Mouse (Mus musculus) lung, embryonic 16.5 days (tissue): ENCODE measurements around the gene Dusp8. TPM values are rescaled to one million over a fixed set of nuclear protein-coding genes. Genes with fewer than 3 reads are reported as not detected.
A peak's percentile ranks its signal among the peaks of the same experiment; 100 is the strongest.

Experiments
- ATAC-seq: fragments of 200-750 bp; cut with Nextera tagmentation; 2 replicates; pipeline ENCODE4 v1.8.0; 2017; ENCODE audit warnings: low read depth, mild to moderate bottlenecking, moderate library complexity
- H3K27ac ChIP-seq: fragments of 300-500 bp; sonication (generic); 2 replicates; pipeline ENCODE4 v1.5.1; 2014; ENCODE audit warnings: mild to moderate bottlenecking, control low read depth, low read length
- H3K27me3 ChIP-seq: fragments of 300-500 bp; sonication (generic); 2 replicates; pipeline ENCODE4 v1.6.1; 2014; ENCODE audit warnings: low read depth, low read length, mixed read lengths; ENCODE audit not compliant: control insufficient read depth, insufficient read depth
- H3K36me3 ChIP-seq: fragments of 300-500 bp; sonication (generic); 2 replicates; pipeline ENCODE4 v1.6.1; 2014; ENCODE audit warnings: low read length; ENCODE audit not compliant: control insufficient read depth, insufficient read depth
- H3K4me1 ChIP-seq: fragments of 300-500 bp; sonication (generic); replicated peaks from 2 replicates; pipeline ENCODE4 v1.6.1; 2014; ENCODE audit warnings: low read length, mixed read lengths; ENCODE audit not compliant: control insufficient read depth, insufficient read depth
- H3K4me2 ChIP-seq: fragments of 300-500 bp; sonication (generic); 2 replicates; pipeline ENCODE4 v1.6.1; 2014; ENCODE audit warnings: low read depth, low read length, control low read depth
- H3K4me3 ChIP-seq: fragments of 300-500 bp; sonication (generic); 2 replicates; pipeline ENCODE4 v1.5.1; 2014; ENCODE audit warnings: mild to moderate bottlenecking, low read length, control low read depth
- H3K9ac ChIP-seq: fragments of 300-500 bp; sonication (generic); 2 replicates; pipeline ENCODE4 v1.6.1; 2014; ENCODE audit warnings: low read length, control low read depth
- H3K9me3 ChIP-seq: fragments of 300-500 bp; sonication (generic); 2 replicates; pipeline ENCODE4 v1.6.1; 2016; ENCODE audit warnings: low read length; ENCODE audit not compliant: control insufficient read depth
- WGBS: fragments of 180-500 bp; shearing (Covaris S2); extraction: QIAGEN DNeasy Blood & Tissue Kit; methylation state at CpG from one replicate; pipeline ENCODE4 v1.1.7; 2014; 5-methylcytosine and 5-hydroxymethylcytosine counted together
- polyA plus RNA-seq: library from polyadenylated mRNA; unstranded; fragments of >200 nt; fragmentation: Nextera tagmentation; extraction: Ambion mirVana; gene quantifications from 2 replicates; pipeline ENCODE4 v1.2.1, GENCODE M21; 2015

Gene Dusp8
- polyA plus RNA-seq, 1 experiment from 2014 or later = 2.1 TPM

- no peaks in the 10 kb centered on the region for H3K27me3 ChIP-seq
- under 1% methylated on average over 56 of the region's 66 CpGs for WGBS
- peak; percentile 46 for ATAC-seq
- no peaks in the 10 kb centered on the region; the same call in 1 of the 2 replicates for H3K36me3 ChIP-seq
- peak overlapping the region; percentile 88 for H3K4me2 ChIP-seq
- peak overlapping the region; percentile 81 for H3K4me3 ChIP-seq
- H3K9me3 ChIP-seq = no peaks in the 10 kb centered on the region
- peak overlapping the region; percentile 76 for H3K27ac ChIP-seq
- H3K4me1 ChIP-seq = peaks cover 15% of the 10 kb centered on the region
- peak overlapping the region; percentile 93 for H3K9ac ChIP-seq
Observed at GRCm38 (mm10) chr7:142060185-142060930, 35.3 kb downstream of the Dusp8 start.

- H3K4me2 ChIP-seq = no peak overlapping the region
- H3K27me3 ChIP-seq = no peaks in the 10 kb centered on the region
- H3K4me1 ChIP-seq = peaks cover 15% of the 10 kb centered on the region
- H3K9me3 ChIP-seq = no peaks in the 10 kb centered on the region
- no peak overlapping the region for H3K9ac ChIP-seq
- H3K36me3 ChIP-seq = no peaks in the 10 kb centered on the region; the same call in 1 of the 2 replicates
- H3K27ac ChIP-seq = no peak overlapping the region
- 54% methylated on average over 2 of the region's 2 CpGs for WGBS
- ATAC-seq = no peak
- no peak overlapping the region for H3K4me3 ChIP-seq
Observed at GRCm38 (mm10) chr7:142059024-142059423, 36.6 kb downstream of the Dusp8 start.

- no peak overlapping the region for H3K4me3 ChIP-seq
- no peaks in the 10 kb centered on the region for H3K27me3 ChIP-seq
- ATAC-seq = no peak
- H3K4me2 ChIP-seq = no peak overlapping the region
- peaks cover 15% of the 10 kb centered on the region for H3K4me1 ChIP-seq
- H3K9ac ChIP-seq = no peak overlapping the region
- no peaks in the 10 kb centered on the region for H3K9me3 ChIP-seq
- H3K36me3 ChIP-seq = no peaks in the 10 kb centered on the region; the same call in 1 of the 2 replicates
- 84% methylated on average over 1 of the region's 1 CpGs for WGBS
- no peak overlapping the region for H3K27ac ChIP-seq
Observed at GRCm38 (mm10) chr7:142057121-142057520, 38.5 kb downstream of the Dusp8 start.

GRCm38 (mm10) chr7:142056601-142057061, 39.0 kb downstream of the Dusp8 start:
- H3K36me3 ChIP-seq = no peaks in the 10 kb centered on the region; the same call in 1 of the 2 replicates
- H3K27me3 ChIP-seq = no peaks in the 10 kb centered on the region
- no peak overlapping the region for H3K9ac ChIP-seq
- no peak overlapping the region for H3K4me2 ChIP-seq
- H3K4me3 ChIP-seq = no peak overlapping the region
- peak overlapping the region; percentile 35 for H3K27ac ChIP-seq
- no peaks in the 10 kb centered on the region for H3K9me3 ChIP-seq
- no peak for ATAC-seq
- peaks cover 14% of the 10 kb centered on the region for H3K4me1 ChIP-seq
- WGBS = 36% methylated on average over 1 of the region's 1 CpGs

GRCm38 (mm10) chr7:142055431-142055830, 40.2 kb downstream of the Dusp8 start:
- H3K4me1 ChIP-seq = peaks cover 11% of the 10 kb centered on the region
- 83% methylated on average over 3 of the region's 3 CpGs for WGBS
- no peak overlapping the region for H3K4me3 ChIP-seq
- no peak for ATAC-seq
- H3K9ac ChIP-seq = no peak overlapping the region
- no peak overlapping the region for H3K27ac ChIP-seq
- no peak overlapping the region for H3K4me2 ChIP-seq
- no peaks in the 10 kb centered on the region for H3K27me3 ChIP-seq
- H3K9me3 ChIP-seq = no peaks in the 10 kb centered on the region
- H3K36me3 ChIP-seq = no peaks in the 10 kb centered on the region; the same call in 1 of the 2 replicates

- ATAC-seq = no peak
- Histone ChIP-seq H3K27me3 (no peaks in the 10 kb centered on the region), H3K36me3 (no peaks in the 10 kb centered on the region), H3K27ac (no peak overlapping the region), H3K9me3 (no peaks in the 10 kb centered on the region), H3K4me1 (no peaks in the 10 kb centered on the region), H3K9ac (no peak overlapping the region), H3K4me2 (no peak overlapping the region), H3K4me3 (no peak overlapping the region)
Observed at GRCm38 (mm10) chr7:142050536-142050935, 45.1 kb downstream of the Dusp8 start.

- Histone ChIP-seq H3K27ac (no peak overlapping the region), H3K4me2 (no peak overlapping the region), H3K27me3 (no peaks in the 10 kb centered on the region), H3K4me3 (no peak overlapping the region), H3K9me3 (no peaks in the 10 kb centered on the region), H3K36me3 (no peaks in the 10 kb centered on the region), H3K4me1 (peaks cover 4% of the 10 kb centered on the region; the same call in 1 of the 2 replicates), H3K9ac (no peak overlapping the region)
- 72% methylated on average over 1 of the region's 1 CpGs for WGBS
- ATAC-seq = no peak
Observed at GRCm38 (mm10) chr7:142045932-142046331, 49.7 kb downstream of the Dusp8 start.

- H3K36me3 ChIP-seq = no peaks in the 10 kb centered on the region
- WGBS = 63% methylated on average over 2 of the region's 2 CpGs
- H3K27ac ChIP-seq = no peak overlapping the region
- no peak overlapping the region for H3K4me3 ChIP-seq
- no peak overlapping the region for H3K9ac ChIP-seq
- no peaks in the 10 kb centered on the region for H3K9me3 ChIP-seq
- H3K4me1 ChIP-seq = peaks cover 4% of the 10 kb centered on the region; the same call in 1 of the 2 replicates
- 0 out of 2 replicates have a peak, but pooled peaks have one; percentile 20 for ATAC-seq
- H3K4me2 ChIP-seq = no peak overlapping the region
- H3K27me3 ChIP-seq = no peaks in the 10 kb centered on the region
Observed at GRCm38 (mm10) chr7:142045344-142045743, 50.3 kb downstream of the Dusp8 start.

- H3K9ac ChIP-seq = no peak overlapping the region
- 78% methylated on average over 3 of the region's 3 CpGs for WGBS
- H3K4me3 ChIP-seq = no peak overlapping the region
- peaks cover 14% of the 10 kb centered on the region for H3K4me1 ChIP-seq
- H3K27me3 ChIP-seq = no peaks in the 10 kb centered on the region
- no peaks in the 10 kb centered on the region for H3K9me3 ChIP-seq
- ATAC-seq = peak; percentile 41; the same call in 1 of the 2 replicates
- H3K27ac ChIP-seq = no peak overlapping the region
- no peak overlapping the region for H3K4me2 ChIP-seq
- H3K36me3 ChIP-seq = no peaks in the 10 kb centered on the region
Observed at GRCm38 (mm10) chr7:142040756-142041155, 54.9 kb downstream of the Dusp8 start.
